Mouse (Mus musculus) activated CD4-positive, CD25-positive, alpha-beta regulatory T cell (primary cell): ENCODE data around the gene Olfr1322. TPM values are rescaled to one million over a fixed set of nuclear protein-coding genes. Genes with fewer than 3 reads are reported as not detected.

ENCODE experiments used
- polyA plus RNA-seq, 2 experiments: library from polyadenylated mRNA; unstranded; fragments of 100-300 nt; shearing (Covaris generic); gene quantifications; one replicate each; pipeline ENCODE4 v1.2.1; 2017

The Olfr1322 gene
- under 1 TPM in 1 of 2 experiments, not detected in 1; 0.42 TPM for polyA plus RNA-seq

GRCm38 (mm10) chrX:49891383-49891782, at the start of gene Olfr1322:
Olfr1322 (minus strand) TSS chrX:49891483.

Other genes starting within 250 kb of the Olfr1322 start
- gene Olfr1320, start 219.2 kb downstream of the Olfr1322 start, polyA plus RNA-seq, result not detected
- not detected for gene Olfr1321, start 156.4 kb downstream of the Olfr1322 start, polyA plus RNA-seq
- gene Igsf1, start 93.7 kb downstream of the Olfr1322 start, polyA plus RNA-seq, result under 1 TPM in 1 of 2 experiments, not detected in 1; 0.23 TPM
- gene Olfr1323, start 127.9 kb upstream of the Olfr1322 start, polyA plus RNA-seq, result not detected